Mouse (Mus musculus) heart, postnatal 14 days (tissue): ENCODE measurements around the gene Gstcd. TPM values are rescaled to one million over a fixed set of nuclear protein-coding genes. Genes with fewer than 3 reads are reported as not detected.

ENCODE experiments used
- DNase-seq, 2 experiments: peaks; one replicate each; pipeline ENCODE4 v3.0.0; 2021 to 2022
- intact Hi-C: fragments of 180-260 bp; cut with DNase I; formaldehyde crosslinking; loops from one replicate; pipeline ENCODE4 v1.15.1; 2025
- total RNA-seq, 2 experiments: library from RNA; stranded (reverse); gene quantifications; 2 replicates each; pipeline ENCODE4 v1.2.3; 2021

Gene Gstcd
- total RNA-seq, 2 experiments from 2014 or later = 3.3 to 3.4 TPM

DNA sequence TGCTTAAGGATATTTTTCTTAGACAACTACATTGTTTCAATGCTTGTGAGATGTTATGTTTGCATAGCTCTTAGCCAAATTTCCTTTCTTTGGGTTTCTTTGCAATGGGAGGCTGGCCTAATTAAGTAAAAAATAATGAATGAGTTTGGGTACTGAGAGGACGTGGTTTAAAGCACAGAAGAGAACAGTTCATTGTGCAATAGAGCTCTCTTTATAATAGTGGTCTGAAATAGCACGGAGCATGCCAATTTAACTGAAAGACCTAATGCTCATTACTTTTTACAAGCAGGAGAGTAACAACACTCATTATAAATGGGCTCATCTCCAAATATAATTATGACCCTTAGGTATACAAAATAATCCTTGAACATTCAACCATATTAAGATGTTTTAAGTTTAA lies 39.8 kb downstream of the Gstcd start:
- intact Hi-C loops = no loop called here
- no peak for DNase-seq

DNA sequence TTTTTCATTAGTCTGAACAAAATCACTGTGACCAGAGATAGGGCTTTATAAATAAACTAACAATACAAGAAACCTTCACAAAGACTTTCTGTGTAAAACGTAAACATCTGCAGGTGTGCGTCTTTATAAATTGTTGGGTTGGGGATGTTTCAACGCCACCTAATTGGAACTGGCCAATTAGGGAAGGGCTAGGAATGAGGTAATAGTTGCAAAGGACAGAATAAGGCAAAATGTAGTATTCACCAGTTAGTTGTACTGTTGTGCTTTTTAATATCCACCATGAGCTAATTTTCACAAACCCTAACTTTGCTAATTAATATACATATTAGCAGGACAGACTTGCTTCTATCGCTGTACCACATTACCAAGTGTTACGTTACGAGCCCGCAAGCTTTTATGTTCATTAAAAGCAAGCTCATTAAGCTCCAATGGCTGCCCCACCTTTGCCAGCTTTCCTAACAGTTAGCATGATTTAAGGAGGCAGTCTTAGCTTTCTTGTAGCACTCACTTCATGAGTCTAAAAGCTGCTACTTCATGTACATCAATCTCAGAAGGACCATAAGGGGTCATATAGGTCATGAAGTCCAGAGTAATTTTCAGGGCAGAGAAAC lies 58.6 kb downstream of the Gstcd start:
- intact Hi-C loops = no loop called here
- no peak for DNase-seq

DNA sequence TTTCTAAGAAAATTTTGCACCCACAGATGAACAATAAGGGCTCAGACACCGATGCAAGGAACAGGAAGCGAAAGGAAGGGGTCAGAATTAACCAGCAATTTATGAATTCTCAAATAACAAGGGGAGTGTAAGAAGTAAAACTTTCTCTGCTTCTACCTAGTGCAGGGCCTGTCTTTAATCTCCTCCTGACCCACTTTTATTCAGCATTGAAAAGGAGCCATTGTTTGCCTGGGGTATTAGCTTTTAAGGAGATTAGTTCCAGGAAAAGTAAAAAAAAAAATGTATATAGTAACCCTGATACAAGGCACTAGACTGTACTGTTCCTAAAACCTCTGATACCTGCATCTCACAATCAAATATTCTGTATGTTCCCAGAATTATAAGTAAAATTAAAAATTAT lies 64.9 kb downstream of the Gstcd start:
- intact Hi-C loops = no loop called here
- DNase-seq = no peak

DNA sequence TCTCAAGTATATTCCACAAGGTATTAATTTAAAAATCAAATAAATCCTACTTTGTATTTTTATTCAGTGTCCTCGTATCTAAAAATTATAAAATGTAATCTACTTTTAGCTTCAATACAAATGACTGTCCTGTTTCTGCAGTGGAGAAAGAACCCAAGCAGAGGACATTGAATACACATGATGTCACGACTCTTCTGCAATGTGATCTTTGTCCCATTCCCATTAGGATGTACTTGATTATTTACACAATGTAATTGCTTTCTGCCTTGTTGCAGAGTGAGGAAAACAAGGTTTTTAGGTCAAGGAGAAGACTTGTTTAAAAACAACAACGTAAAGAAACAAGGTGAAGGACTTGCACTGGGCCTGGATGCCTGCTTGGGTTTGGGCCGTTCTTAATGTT lies 84.6 kb downstream of the Gstcd start:
- intact Hi-C loops = no loop called here
- DNase-seq = no peak

DNA sequence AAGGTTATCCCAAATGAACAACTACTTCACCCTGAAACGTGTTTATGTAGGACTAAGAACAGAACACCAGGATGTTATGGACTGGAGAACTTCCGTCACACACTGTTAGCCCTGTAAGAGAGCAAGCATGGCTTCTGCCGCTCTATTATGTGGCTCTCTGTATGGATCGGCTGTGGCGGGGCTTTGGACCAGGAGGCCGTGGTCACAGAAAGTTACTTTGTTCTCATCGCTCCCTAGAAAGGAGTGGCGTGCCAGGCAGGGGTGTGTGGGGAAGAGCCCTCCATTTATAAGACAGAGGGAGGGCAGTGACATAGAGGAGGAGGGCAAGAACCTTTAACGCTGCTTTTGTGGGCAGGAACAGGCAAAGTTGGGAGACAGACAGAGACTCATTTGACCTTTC lies 95.5 kb downstream of the Gstcd start:
- intact Hi-C loops = no loop called here
- DNase-seq = no peak

DNA sequence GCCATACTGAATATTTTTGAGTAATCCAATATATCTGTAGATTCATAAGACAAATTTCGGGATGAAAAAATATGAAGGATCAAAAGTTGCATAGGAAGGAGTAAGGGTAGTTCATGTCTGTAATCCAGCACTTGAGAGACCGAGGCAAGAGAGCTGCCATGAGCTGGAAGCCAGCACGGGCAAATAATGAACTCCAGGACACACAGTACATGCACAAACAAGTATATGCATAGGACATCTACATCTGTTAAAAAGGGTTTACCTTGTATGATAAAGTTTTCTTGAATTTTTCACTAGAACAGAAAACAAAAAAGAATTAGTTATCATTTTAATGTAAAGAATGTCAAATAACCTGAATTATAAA lies 95.9 kb downstream of the Gstcd start:
- DNase-seq = no peak
- intact Hi-C loops = no loop called here

DNA sequence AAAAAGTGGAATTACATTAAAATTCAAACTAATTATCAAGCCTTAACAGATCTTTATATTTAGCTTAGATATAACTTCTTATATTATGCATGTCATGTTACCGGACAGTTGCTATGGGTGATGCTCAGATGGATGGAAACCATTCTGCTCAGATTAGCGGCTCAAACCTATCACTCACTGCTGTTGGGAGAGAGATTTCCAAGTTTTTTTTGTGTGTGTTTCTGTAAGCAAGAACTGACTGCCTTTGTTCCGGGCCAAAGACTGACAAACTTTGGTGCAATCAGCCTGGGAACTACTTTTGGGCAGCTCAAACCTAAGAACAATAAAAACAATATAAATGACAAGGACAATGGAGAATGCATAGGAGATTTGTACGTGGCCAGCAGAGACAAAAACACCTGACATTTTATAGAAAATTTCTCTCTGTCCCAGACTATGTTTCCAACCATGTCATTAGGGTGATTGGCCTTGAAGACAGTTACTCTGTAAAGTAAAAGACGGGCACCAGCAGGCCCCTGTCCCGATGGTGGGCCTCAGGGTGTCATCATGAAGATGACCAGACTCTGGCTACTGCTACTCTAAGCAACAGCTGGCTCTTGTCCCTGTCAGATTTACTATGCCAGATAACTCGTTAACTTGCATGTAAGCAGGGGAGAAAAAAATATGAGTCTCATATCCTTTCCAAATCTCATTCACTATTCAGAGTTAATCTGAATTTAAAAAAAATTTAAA lies 96.5 kb downstream of the Gstcd start:
- intact Hi-C loops = no loop called here
- DNase-seq = no peak

DNA sequence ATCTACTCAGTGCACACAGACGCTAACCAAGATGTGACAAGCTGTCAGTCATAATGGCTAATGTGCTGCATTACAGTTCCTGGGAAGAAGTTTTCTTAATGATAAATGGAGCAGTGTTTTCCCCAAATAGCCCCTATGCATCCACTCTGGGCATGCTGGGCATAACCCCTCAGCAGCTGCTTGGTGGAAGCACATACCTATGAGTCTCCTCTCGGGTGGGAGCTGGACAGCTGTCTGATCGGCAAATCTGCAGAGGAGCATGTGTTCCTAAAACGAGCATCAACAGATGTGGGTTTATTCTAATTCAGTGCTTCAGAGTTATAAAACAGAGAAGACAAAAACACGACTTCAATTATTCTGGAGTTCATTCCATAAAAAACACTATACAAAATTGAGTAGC lies 105.6 kb downstream of the Gstcd start:
- intact Hi-C loops = no loop called here
- DNase-seq = no peak

DNA sequence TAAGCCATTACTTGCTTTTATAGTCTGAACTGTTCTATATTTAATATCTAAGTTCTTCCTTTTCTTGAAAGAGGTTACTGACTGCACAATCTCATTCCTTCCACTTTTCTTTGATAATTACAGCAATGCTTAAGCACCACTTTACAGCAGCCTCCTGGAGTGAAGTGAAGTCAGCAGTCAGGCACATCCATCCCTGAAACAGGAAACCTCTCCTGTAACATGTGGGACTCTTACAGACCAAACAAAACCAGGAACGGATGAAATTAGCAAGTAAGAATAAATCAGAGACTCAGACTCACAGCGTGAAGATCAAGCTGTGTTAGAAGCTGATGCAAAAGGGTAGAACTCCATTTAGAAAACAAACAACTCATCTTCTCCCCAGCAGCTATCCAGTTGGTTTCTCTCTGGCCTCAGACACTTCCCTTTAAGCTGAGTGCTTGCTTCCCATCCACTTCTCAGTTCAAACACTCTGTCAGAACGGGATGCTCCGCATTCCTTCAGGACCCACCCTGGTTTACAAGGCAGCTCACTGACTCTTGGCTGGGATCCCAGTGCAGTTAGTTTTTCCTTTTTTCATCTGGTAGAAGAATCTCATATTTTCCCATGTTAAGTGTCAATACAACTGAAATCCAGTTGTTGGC lies 107.9 kb downstream of the Gstcd start:
- peak in 1 of 2 experiments; percentile 2 for DNase-seq
- intact Hi-C loops = no loop called here

DNA sequence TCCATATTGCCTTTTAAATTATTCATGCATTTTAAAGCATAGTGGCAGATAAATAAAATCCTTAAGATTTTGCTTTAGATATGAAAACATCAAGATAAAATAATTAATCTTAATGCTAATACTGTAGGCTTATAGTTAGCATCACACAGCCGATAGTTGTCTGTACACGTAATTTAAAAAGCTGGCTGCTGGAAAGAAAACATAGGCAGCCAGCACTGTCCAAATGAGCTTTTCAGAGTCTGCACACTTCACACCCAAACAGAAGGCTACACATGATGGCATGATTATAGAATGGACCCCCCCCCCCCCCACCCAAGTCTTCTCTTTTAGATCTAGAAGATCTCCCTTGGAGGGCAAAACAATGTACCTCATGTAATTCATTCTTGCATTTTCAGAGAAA lies 109.9 kb downstream of the Gstcd start:
- intact Hi-C loops = no loop called here
- no peak for DNase-seq

DNA sequence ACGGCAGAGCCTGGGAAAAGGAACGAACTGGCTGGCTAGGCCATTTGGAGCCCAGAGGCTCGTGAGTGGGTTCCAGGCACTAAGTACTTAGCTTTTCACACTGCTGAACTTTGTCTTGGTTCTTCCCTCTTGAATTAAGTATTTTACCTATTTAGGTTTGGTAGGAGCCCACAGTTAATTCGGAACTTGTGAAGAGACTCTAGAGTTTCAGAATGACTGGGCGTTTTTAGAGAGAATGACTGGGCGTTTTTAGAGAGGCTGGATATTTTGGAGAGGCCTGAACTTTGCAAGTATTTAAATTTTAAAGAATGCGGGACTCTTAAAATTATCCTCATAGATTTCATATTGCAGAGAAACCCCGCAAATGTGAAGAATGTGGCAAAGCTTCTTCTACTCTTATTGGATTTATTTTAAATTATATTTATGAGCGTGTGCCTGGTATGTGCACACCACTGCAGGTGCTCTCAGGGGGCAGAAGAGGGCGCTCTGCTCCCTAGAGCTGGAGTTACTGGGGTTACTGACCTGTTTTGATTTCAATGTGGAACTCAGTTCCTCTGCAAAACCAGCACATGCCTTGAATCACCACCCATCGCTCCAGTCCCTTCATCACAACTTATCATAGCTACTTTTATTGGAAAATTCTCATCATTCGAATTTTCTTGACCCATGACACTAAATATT lies 111.9 kb downstream of the Gstcd start:
- intact Hi-C loops = no loop called here
- DNase-seq = no peak

DNA sequence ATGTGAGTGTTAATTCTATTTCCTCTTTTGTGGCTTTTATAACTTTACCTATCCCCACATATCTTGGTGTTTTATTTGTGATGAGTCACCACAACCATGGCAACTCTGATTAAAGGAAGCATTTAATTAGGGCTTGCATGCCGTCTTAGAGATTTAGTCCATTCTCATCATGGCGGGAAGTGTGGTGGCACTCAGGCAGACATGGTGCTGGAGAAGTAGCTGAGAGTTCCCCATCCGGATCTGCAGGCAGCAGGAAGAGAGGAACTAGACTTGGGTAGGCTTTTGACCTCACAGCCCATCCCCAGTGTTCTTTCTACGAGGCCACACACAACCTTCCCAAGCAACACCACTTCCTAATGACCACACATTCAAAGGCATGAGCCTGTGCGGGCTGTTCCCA lies 125.6 kb downstream of the Gstcd start:
- no peak for DNase-seq
- intact Hi-C loops = no loop called here

DNA sequence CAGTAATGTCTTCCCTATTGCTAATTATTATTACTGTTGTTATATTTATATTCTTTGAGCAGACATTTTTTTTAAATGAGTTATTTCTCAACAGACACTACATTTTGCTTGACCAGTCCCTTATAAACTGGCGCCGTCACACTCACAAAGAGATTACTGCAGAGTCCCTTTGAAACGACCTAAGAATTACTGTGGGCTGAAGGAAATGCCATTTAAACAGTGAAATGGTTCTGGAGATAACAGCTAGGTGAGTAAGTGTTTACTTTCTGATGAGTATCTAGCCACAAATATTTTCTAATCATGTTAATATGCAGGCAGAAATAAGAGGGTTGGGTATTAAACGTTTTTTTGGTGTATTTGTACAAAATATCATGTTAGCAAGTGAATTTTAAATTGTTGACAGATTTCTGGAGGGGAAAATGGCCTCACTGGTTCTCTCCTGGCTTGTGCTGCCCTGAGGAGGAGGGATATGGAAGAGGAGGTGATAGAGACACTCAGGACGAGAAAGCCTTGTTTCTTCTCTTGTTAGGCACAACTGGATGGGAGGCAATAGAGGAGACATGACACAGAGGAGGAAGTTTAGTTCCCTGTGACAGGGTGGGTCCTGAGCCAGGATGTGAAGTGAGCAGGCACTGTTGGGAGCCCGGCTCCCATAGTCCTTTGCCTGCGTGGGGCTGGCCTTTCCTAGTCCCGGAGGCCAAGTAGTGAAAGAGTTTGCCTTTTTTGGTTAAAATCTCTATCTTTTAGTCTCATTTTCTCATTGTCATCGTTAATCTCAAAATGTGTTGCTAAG lies 126.9 kb downstream of the Gstcd start:
- intact Hi-C loops = no loop called here
- no peak for DNase-seq

DNA sequence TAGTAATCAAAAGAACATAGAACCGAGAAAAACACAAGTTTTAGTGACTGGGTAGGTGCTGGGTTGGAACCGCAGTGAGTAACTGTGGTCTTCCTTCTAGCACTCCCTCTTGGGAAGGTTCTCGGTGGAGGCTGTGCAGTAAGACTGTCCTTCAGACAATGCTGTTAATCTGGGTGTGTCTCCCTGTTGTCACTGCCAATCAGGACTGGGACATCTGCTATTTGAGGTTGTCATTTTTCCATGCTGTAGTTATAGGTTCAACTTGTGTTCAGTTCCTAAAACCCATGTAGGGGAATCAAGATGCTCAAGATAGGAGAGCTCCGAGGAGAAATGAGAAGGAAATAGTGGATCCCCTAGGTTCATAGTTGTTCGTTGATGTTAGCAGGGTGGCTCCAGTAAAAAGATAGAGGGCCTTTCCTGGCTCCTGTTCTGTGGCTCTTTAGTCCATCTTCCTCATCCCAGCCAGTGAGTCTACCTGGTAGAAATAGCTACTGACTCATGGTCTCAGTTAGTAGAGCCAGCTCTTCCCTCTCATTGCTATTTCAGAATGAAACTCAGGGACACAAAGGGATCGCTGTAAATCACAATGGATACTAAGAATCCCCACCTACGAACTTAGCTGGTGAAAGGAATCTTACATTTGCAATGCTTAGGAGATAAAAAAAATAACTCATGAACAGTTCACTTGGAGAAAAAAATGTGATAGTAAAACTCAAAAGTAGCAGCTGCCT lies 129.0 kb downstream of the Gstcd start:
- no peak for DNase-seq
- intact Hi-C loops = no loop called here

DNA sequence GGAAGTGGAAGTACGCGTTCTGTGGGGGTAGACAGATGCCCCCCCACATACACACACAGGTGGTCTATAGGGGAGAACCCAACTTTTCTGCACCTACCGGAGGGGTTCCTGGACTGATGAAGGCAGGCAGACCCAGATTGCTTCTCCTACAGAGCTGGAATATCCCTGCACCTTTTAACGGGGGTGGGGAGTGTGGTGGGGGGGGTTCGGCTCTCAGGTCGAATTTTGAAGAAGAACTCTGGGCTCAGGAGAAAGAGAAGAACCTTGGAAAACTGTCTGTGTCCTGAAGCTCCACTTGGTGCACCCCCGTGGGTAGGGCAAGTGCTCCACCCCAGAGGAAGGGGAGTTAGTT lies 141.3 kb downstream of the Gstcd start:
- no peak for DNase-seq
- intact Hi-C loops = no loop called here

DNA sequence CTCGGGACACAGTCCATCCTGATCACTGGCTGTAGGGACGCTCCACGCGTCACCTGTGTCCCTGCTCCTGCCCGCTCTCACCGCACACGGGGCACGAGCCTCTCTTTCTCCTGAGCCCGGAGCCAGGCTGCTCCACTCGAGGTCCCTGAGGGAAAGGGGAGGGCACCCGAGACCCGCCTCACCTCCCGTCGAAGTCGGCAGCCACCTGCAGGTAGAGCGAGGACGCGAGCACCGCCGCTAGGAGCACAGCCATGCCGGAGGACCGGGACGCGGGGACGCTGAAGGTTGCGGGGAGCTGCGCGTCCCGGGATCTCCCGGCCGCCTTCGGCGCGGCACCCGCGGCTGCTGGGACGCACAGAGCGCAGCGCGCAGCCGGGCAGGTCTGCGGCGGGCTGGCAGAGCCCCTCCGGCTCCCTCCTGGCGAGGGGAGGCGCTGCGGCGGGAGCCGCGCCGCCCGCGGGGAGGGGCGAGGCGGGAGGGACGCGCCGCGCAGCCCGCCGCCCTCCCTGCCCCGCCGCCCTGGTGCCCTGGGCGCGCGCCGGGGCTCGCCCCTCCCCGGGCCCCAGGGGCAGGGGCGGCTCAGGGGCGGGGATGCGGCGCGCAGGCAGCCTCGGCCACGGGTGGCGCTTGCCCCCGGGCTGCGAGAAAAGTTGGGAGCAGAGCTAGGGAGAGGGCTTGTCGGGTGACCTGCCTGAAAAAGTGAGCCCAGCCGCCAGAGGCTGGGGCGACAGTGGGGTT lies 141.9 kb downstream of the Gstcd start, which contains the start of gene Npnt:
Npnt (minus strand) TSS at position 501 of the 738 bp plus-strand sequence.
- intact Hi-C loops = no loop called here

DNA sequence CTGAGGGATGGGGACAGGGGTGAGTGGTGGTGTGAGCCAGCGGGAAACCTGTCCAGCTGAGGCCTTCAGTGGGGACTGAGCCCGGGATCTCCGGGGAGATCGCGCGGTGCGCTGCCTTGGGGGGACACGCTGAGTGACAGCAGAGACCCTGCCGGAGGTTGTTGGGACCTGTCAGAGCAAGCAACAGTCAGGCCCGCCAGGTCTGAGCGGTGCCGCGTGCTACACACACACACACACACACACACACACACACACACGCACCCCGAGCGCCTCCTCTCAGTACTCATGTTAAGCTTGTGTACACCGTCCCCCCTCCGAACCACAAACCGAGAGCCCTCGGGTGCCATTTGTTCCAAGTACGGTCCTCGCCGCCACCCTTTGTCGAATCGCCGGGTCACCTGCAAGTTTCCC lies 142.4 kb downstream of the Gstcd start:
- DNase-seq = peak; percentile 6 to 13
- intact Hi-C loops = no loop called here

More for the DNA sequence above, 141.9 kb downstream of the Gstcd start, which contains the start of gene Npnt:
- peak; percentile 16 to 38 for DNase-seq

DNA sequence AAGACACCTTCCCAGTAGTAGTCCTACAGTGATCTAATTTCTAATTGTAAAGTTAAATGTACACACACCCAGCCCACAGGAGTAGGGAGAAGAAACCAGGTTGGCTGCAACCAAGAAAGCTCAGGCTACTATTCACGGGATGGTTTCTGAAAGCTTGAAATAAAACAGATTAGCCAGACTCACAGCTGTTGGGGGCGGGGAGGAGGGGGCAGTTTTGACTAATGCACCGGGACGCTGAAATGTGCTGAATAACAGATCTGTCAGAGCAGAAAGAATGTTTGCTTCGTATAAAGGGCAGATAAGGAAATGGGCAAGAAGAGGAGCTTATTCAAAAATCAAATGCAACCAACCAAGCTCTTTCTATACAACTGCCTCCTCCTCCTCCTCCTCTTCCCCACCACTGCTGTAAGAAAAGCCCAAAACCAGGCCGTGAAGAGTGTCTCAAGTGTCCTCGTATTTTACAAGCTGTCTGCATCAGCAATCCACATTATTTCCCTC lies 143.5 kb downstream of the Gstcd start:
- intact Hi-C loops = no loop called here

DNA sequence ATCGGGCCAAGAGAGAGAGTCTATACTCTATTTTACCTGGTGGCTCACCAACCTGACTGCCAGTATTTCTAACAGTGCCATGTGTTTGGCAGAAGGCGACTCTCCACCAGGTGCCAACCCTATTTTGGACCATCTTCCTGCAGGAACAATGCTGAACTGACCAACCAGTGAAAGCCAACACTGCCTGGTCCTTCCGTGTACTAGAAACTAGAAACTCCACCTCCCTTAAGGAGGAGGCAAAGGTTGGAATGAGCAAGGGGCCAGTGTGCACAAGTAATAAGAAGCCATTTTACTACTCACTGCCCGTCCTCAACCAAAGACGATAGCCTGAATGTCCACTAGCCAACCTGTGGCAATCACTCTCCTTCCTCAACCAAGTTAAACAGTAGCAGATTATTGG lies 145.7 kb downstream of the Gstcd start:
- DNase-seq = no peak
- intact Hi-C loops = no loop called here

More for the DNA sequence above, 143.5 kb downstream of the Gstcd start:
- DNase-seq = no peak
